Mouse (Mus musculus) urinary bladder, adult 2 months (tissue): ENCODE measurements around the gene Cux2. TPM values are rescaled to one million over a fixed set of nuclear protein-coding genes. Genes with fewer than 3 reads are reported as not detected.
"Not testable (repeated sequence)": the region's sequence is repeated elsewhere in the genome, so short reads cannot be mapped to it uniquely, and the experiment has no call there.

Source experiments
- DNase-seq: peaks from one replicate; pipeline ENCODE4 v3.0.0; 2022; ENCODE audit warnings: low spot score
- polyA plus RNA-seq: library from polyadenylated mRNA; depleted of rRNA; stranded (reverse); fragments of >200 nt; gene quantifications from 2 replicates; pipeline ENCODE4 v1.2.3, GENCODE M21; 2012

The Cux2 gene
- polyA plus RNA-seq, 1 experiment, result 4.7 TPM

- DNase-seq, result no peak
Observed at GRCm38 (mm10) chr5:121871515-121872030, 178.3 kb downstream of the Cux2 start.

GRCm38 (mm10) chr5:121870832-121871231 is 179.1 kb downstream of the Cux2 start:
- no peak for DNase-seq

- no peak for DNase-seq
Observed at GRCm38 (mm10) chr5:121867963-121868362, 181.9 kb downstream of the Cux2 start.

- DNase-seq, result no peak
Observed at GRCm38 (mm10) chr5:121864330-121864729, 185.6 kb downstream of the Cux2 start.

- DNase-seq, result no peak
Observed at GRCm38 (mm10) chr5:121861964-121862363, 187.9 kb downstream of the Cux2 start.

- no peak for DNase-seq
Observed at GRCm38 (mm10) chr5:121858427-121858826, 191.5 kb downstream of the Cux2 start.

DNA sequence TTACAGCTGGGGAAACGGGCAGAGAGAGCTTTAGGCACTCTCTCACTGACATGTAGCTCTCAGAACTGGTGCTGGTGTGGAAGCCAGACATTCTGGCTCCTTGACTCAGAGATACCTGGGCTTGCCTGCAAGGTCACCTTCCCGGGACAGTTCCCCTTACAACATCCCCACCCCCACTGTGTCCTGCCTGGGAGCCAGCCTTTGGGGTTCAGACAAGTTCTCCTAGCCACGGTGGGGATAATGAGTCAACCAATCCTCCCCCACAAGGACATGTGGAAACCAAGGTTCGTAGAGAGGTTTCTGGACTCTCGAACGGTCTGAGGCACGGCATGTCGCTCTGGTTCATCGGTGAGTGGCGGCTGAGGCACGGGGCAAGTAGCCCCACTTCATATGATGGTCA is 193.2 kb downstream of the Cux2 start:
- no peak for DNase-seq

DNA sequence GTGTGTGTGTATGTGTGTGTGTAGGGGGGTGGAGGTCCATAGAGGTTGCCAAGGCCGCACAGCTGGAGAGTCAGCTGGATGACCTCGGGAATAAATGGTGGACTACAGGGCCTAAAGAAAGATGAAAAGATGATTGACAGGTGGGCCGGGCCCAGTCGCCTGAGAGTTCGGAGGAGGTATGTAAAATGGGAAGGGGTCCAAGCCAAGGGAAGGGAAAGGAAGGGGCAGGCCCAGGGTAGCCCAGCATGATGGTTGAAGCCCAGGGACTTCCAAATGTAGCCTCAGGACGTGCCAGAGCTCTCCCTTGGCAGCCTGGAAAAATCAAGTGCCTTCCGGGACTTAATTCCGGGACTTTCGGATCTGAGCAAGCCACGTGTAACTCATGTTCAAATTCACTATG is 195.1 kb downstream of the Cux2 start:
- DNase-seq, result no peak

DNA sequence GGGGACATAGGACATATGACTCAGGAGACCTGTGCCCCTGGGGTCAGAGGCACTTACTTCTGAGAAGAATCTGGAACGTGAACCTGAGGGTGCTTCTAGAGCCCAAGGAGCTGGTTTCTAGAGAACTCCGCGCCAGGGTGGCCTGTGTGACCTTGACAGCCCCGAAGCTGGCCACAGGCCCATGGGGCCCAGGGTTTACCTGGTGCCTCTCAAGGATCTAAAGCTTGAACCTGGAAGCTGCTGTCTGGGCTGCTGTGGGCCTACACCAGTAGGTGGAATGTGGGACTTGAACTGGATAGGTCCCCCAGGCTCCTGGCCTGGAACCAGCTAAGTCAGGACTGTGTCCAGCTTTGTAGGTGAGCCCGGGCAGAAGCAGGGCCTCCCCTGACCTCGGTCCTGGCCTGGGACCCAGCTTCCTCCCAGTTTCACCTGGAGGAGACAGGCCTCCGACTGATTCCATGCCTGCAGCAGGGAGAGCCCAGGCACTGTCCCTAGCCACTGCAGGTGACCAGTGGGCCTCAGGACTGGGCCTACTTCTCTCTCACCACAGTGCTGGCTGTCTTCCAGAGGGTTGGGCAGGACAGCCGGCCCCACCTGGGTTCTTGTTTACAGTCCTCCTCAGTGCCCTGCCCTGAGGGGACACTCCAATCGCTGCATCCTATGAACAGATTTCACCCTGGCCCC is 196.4 kb downstream of the Cux2 start:
- no peak for DNase-seq

DNA sequence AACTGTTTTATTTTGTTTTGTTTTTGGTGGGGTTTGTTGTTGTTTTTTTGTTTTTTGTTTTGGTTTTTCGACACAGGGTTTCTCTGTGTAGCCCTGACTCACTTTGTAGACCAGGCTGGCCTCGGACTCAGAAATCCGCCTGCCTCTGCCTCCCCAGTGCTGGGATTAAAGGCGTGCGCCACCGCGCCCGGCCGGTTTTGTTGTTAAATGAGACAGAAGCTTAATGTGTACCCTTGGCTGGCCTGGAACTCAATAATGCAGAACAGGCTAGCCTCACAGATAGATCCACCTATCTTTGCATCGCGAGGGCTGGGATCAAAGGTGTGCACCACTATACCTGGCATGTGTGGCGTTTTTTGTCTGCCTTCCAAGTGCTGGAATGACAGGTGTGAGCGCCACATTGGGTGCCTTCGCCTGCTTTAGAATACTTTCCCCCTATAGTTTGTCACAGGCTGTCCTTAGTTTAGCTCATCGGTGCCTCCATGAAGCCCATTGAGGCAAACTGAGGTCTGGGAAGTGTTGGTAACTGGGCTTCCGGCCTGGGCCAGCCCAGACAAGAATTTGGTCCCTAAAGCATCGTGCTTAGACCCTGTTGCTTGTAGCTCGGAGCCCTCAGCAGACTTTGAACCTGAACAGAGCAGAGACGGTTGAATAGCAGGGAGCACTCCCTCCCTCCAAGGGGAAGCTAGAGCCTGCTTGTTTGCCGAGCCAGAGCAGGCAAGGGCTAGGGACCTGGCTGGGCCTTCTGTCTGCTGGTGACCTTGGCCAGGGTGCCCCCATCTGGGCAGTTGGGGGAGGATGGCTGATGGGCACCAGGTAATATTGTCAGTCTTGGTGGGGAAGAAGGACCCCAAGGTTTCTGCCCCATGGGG is 200.2 kb downstream of the Cux2 start:
- DNase-seq, result no peak

GRCm38 (mm10) chr5:121848743-121849142 is 201.2 kb downstream of the Cux2 start, which contains the start of gene Pheta1:
Gene Pheta1 (plus strand): TSS chr5:121848984.
- peak; percentile 88 for DNase-seq

- no peak for DNase-seq
Observed at GRCm38 (mm10) chr5:121848035-121848519, 201.8 kb downstream of the Cux2 start.

DNA sequence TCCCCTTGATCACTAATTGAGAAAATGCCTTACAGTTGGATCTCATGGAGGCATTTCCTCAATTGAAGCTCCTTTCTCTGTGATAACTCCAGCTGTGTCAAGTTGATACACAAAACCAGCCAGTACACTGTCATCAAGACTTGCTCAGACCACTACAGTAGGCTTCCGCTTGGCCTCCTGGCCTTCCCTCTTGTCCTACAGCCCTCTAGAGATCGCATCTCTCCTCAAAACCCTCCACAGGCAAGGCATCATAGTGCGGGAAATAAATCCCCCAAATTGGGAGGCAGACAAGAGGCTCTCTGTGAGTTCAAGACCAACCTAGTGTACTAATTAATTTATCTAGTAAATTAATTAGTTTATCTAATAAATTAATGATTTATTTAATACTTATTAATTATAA is 202.6 kb downstream of the Cux2 start:
- DNase-seq, result not testable (repeated sequence)

- no peak for DNase-seq
Observed at GRCm38 (mm10) chr5:121846322-121846721, 203.6 kb downstream of the Cux2 start.

- no peak for DNase-seq
Observed at GRCm38 (mm10) chr5:121845361-121845760, 204.5 kb downstream of the Cux2 start.

DNA sequence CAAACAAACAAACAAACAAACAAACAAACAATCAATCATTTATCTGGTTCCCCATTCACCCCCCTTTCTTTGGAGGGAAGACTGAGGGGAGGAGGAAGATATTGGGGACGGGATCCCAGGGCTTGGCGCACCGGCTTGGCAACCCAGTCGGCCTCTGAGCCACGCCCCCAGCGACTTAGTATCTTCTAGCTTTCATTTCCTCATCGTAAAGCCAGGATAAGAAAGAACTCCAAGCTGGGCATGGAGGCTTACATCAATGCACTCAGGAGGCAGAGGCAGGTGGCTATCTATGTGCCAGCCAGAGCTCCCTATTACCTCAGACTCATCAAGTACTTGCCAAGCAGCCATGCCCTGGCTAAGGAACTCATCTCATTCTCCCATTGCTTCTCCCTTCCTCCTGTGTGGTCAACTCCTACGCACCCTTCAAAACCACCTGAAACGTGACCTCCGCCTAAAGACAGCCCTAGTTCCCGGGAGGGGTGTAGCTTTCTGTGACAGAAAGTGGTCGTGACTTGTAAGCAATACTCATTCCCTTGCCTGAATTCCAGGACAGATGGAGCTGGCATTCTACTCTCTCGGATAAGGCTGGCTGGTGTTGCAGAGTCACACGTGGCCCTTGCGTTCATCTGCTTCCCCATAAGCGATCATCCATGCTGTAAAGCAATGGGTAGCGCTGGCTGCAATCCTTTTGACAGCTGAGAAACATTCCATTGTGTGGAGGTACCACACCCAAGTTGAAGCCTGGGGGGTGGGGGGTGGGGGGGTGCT is 206.6 kb downstream of the Cux2 start:
- DNase-seq, result no peak

- DNase-seq, result peak; percentile 84
Observed at GRCm38 (mm10) chr5:121842665-121843118, 207.2 kb downstream of the Cux2 start.

- no peak for DNase-seq
Observed at GRCm38 (mm10) chr5:121841973-121842372, 207.9 kb downstream of the Cux2 start.

- no peak for DNase-seq
Observed at GRCm38 (mm10) chr5:121841516-121841915, 208.4 kb downstream of the Cux2 start.

GRCm38 (mm10) chr5:121839128-121839473 is 210.8 kb downstream of the Cux2 start:
- no peak for DNase-seq

- DNase-seq, result peak; percentile 54
Observed at GRCm38 (mm10) chr5:121838341-121839127, 211.4 kb downstream of the Cux2 start.
